Mouse (Mus musculus) forebrain, embryonic 15.5 days (tissue): Measurements from ENCODE around the gene Coq3. TPM values are rescaled to one million over a fixed set of nuclear protein-coding genes. Genes with fewer than 3 reads are reported as not detected.
A peak's percentile ranks its signal among the peaks of the same experiment; 100 is the strongest.

ENCODE experiments used
- ATAC-seq: fragments of 200-750 bp; cut with Nextera tagmentation; replicated peaks from 2 replicates; pipeline ENCODE4 v1.8.0; 2017; ENCODE audit warnings: mild to moderate bottlenecking, moderate TSS enrichment, moderate library complexity
- H3K27ac ChIP-seq: fragments of 300-500 bp; sonication (generic); replicated peaks from 2 replicates; pipeline ENCODE4 v1.5.1; 2015; ENCODE audit warnings: mild to moderate bottlenecking, inconsistent platforms
- H3K27me3 ChIP-seq: fragments of 300-500 bp; sonication (generic); 2 replicates; pipeline ENCODE4 v1.6.1; 2015; ENCODE audit warnings: inconsistent platforms
- H3K36me3 ChIP-seq: fragments of 300-500 bp; sonication (generic); 2 replicates; pipeline ENCODE4 v1.6.1; 2015; ENCODE audit warnings: mild to moderate bottlenecking, inconsistent platforms
- H3K4me1 ChIP-seq: fragments of 300-500 bp; sonication (generic); 2 replicates; pipeline ENCODE4 v1.6.1; 2015; ENCODE audit warnings: inconsistent platforms
- H3K4me2 ChIP-seq: fragments of 300-500 bp; sonication (generic); replicated peaks from 2 replicates; pipeline ENCODE4 v1.6.1; 2015; ENCODE audit warnings: mild to moderate bottlenecking, inconsistent platforms
- H3K4me3 ChIP-seq: fragments of 300-500 bp; sonication (generic); 2 replicates; pipeline ENCODE4 v1.5.1; 2015; ENCODE audit warnings: mild to moderate bottlenecking, inconsistent platforms
- H3K9ac ChIP-seq: fragments of 300-500 bp; sonication (generic); replicated peaks from 2 replicates; pipeline ENCODE4 v1.6.1; 2015; ENCODE audit warnings: mild to moderate bottlenecking, inconsistent platforms
- H3K9me3 ChIP-seq: fragments of 300-500 bp; sonication (generic); 2 replicates; pipeline ENCODE4 v1.6.1; 2016; ENCODE audit warnings: inconsistent platforms
- WGBS: fragments of 180-500 bp; shearing (Covaris S2); methylation state at CpG from one replicate; pipeline ENCODE4 v1.1.7; 2015; ENCODE audit warnings: mixed read lengths; 5-methylcytosine and 5-hydroxymethylcytosine counted together
- polyA plus RNA-seq: library from polyadenylated mRNA; unstranded; fragments of >200 nt; fragmentation: Nextera tagmentation; extraction: Ambion mirVana; gene quantifications from 2 replicates; pipeline ENCODE4 v1.2.1, GENCODE M21; 2015

Coq3 gene
- polyA plus RNA-seq, 1 experiment from 2014 or later, result 15.2 TPM

DNA sequence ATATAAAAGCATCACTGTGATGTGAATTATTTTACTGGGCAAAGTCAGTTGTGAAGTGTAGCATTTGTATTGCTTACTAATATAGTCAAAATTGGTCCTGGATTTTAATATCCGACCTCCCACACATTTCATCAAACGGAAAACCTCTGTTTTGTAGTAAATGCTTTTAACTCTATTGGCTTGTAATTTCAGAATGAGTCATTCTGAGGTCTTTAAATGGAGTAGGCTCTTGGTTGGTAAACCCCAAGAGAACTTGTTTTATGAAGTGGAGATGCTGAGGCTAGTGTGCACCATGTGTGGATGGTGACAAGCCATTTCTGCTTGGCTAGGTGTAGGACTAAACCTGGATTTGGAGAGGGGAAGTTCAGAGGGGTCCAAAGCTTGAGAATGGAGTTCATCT lies 55.9 kb downstream of the Coq3 start:
- Histone ChIP-seq H3K27me3 (no peaks in the 10 kb centered on the region), H3K36me3 (0 out of 2 replicates have a peak, but pooled peaks cover 7% of the 10 kb centered on the region), H3K4me3 (no peak overlapping the region), H3K9me3 (no peaks in the 10 kb centered on the region), H3K9ac (no peak overlapping the region), H3K4me1 (peaks cover 25% of the 10 kb centered on the region), H3K27ac (no peak overlapping the region), H3K4me2 (no peak overlapping the region)
- ATAC-seq, result no peak
- 92% methylated on average over 2 of the region's 2 CpGs for WGBS

DNA sequence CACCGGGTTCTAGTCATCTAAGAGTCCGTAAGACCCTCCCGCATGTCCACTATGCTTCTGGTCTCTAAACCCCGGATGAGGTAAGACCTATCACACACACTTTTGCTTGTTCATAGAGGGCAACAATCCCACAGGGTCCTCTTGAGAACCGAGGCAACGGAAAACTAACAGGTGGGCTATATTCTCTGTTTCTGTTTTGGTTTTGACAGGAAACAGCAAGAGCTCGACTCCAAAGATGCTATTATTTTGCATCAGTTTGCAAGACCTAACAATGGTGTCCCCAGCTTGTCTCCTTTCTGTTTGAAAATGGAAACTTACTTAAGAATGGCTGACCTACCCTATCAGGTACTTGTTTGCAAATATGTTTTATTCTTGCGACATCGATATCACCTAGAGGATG lies 57.0 kb downstream of the Coq3 start:
- no peak for ATAC-seq
- H3K27me3 ChIP-seq, result no peaks in the 10 kb centered on the region

DNA sequence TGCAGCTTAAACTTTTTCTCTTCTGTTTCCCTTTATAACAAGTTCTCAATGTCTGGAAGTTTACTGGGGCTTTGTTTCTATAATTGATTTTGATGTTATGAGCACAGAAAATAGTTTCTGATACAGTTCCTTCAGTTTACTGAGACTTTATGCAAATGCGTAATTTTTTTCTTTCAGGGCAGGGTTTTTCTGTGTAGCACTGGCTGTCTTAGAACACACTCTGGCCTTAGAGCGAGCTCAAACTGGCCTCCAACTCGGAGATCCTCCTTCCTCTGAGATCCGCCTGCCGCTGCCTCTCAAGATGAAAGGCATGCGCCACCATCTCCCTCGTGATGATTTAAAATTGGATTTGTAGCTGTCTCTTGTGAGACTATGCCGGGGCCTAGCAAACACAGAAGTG lies 58.4 kb downstream of the Coq3 start:
- H3K4me3 ChIP-seq, result no peak overlapping the region
- no peak overlapping the region for H3K27ac ChIP-seq
- H3K4me2 ChIP-seq, result no peak overlapping the region
- H3K4me1 ChIP-seq, result peaks cover 14% of the 10 kb centered on the region
- no peaks in the 10 kb centered on the region for H3K9me3 ChIP-seq
- no peaks in the 10 kb centered on the region for H3K27me3 ChIP-seq
- H3K9ac ChIP-seq, result no peak overlapping the region
- H3K36me3 ChIP-seq, result 0 out of 2 replicates have a peak, but pooled peaks cover 7% of the 10 kb centered on the region
- 86% methylated on average over 8 of the region's 8 CpGs for WGBS
- no peak for ATAC-seq

More for the DNA sequence above, 57.0 kb downstream of the Coq3 start:
- H3K4me2 ChIP-seq, result no peak overlapping the region
- no peak overlapping the region for H3K4me3 ChIP-seq
- no peak overlapping the region for H3K27ac ChIP-seq
- no peaks in the 10 kb centered on the region for H3K9me3 ChIP-seq
- WGBS, result 96% methylated on average over 9 of the region's 9 CpGs
- H3K4me1 ChIP-seq, result peaks cover 21% of the 10 kb centered on the region
- H3K36me3 ChIP-seq, result 0 out of 2 replicates have a peak, but pooled peaks cover 7% of the 10 kb centered on the region
- no peak overlapping the region for H3K9ac ChIP-seq

DNA sequence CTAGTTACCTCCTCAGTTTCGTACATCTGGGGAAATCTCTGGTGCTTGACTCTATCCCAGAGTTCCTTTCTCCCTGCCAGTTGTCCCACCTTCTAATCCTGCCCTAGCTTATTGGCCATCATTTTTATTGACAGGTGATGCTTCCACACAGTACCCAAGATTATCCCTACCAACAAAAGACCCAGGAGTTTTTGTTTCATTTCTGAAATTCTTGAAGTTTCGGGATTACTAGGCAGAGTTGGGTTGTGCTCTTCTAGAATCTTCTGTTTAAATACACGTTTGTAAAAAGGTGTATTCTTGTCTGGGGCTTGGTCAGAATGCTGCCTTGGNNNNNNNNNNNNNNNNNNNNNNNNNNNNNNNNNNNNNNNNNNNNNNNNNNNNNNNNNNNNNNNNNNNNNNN lies 65.2 kb downstream of the Coq3 start:
- no peak overlapping the region for H3K4me2 ChIP-seq
- H3K27me3 ChIP-seq, result no peaks in the 10 kb centered on the region
- no peak overlapping the region for H3K9ac ChIP-seq
- H3K9me3 ChIP-seq, result no peaks in the 10 kb centered on the region
- no peak for ATAC-seq
- no peak overlapping the region for H3K27ac ChIP-seq
- 89% methylated on average over 3 of the region's 3 CpGs for WGBS
- no peaks in the 10 kb centered on the region for H3K4me1 ChIP-seq
- H3K4me3 ChIP-seq, result no peak overlapping the region
- peaks cover 26% of the 10 kb centered on the region; the same call in 1 of the 2 replicates for H3K36me3 ChIP-seq

- no peak overlapping the region for H3K4me3 ChIP-seq
- H3K36me3 ChIP-seq, result peaks cover 16% of the 10 kb centered on the region
- no peaks in the 10 kb centered on the region for H3K27me3 ChIP-seq
- H3K4me2 ChIP-seq, result no peak overlapping the region
- ATAC-seq, result peak; percentile 51; the same call in 1 of the 2 replicates
- H3K4me1 ChIP-seq, result no peaks in the 10 kb centered on the region
- 39% methylated on average over 6 of the region's 6 CpGs for WGBS
- H3K9ac ChIP-seq, result no peak overlapping the region
- peak overlapping the region; percentile 51; the same call in 1 of the 2 replicates for H3K27ac ChIP-seq
- no peaks in the 10 kb centered on the region for H3K9me3 ChIP-seq
Measured at GRCm38 (mm10) chr4:21951444-21951843, 72.0 kb downstream of the Coq3 start.

- peaks cover 14% of the 10 kb centered on the region for H3K36me3 ChIP-seq
Measured at GRCm38 (mm10) chr4:21952255-21952654, 72.8 kb downstream of the Coq3 start.

GRCm38 (mm10) chr4:21957570-21958321 lies 78.3 kb downstream of the Coq3 start:
- Histone ChIP-seq H3K9me3 (no peaks in the 10 kb centered on the region), H3K4me2 (no peak overlapping the region)
- peak; percentile 68 for ATAC-seq

More at GRCm38 (mm10) chr4:21952255-21952654, 72.8 kb downstream of the Coq3 start:
- Histone ChIP-seq H3K27ac (no peak overlapping the region), H3K27me3 (no peaks in the 10 kb centered on the region), H3K9ac (no peak overlapping the region), H3K9me3 (no peaks in the 10 kb centered on the region), H3K4me1 (no peaks in the 10 kb centered on the region), H3K4me2 (no peak overlapping the region), H3K4me3 (no peak overlapping the region)
- ATAC-seq, result no peak
- 79% methylated on average over 2 of the region's 2 CpGs for WGBS

More at GRCm38 (mm10) chr4:21957570-21958321, 78.3 kb downstream of the Coq3 start:
- H3K4me1 ChIP-seq, result no peaks in the 10 kb centered on the region
- peaks cover 11% of the 10 kb centered on the region for H3K36me3 ChIP-seq
- H3K27me3 ChIP-seq, result no peaks in the 10 kb centered on the region
- H3K4me3 ChIP-seq, result no peak overlapping the region
- no peak overlapping the region for H3K27ac ChIP-seq
- no peak overlapping the region for H3K9ac ChIP-seq
- WGBS, result 61% methylated on average over 7 of the region's 7 CpGs

Other genes with a start within 250 kb of the Coq3 start
- 0.14 and 0.34 TPM in 2 replicates for gene Prdm13, start 193.7 kb upstream of the Coq3 start, polyA plus RNA-seq
- gene Ccnc, start 152.0 kb upstream of the Coq3 start, polyA plus RNA-seq, result 65.0 and 72.7 TPM in 2 replicates
- 7.0 and 8.8 TPM in 2 replicates for gene Usp45, start 112.5 kb upstream of the Coq3 start, polyA plus RNA-seq
- 14.9 and 16.4 TPM in 2 replicates for gene Tstd3, start 112.5 kb upstream of the Coq3 start, polyA plus RNA-seq
- 185 and 195 TPM in 2 replicates for gene Pnisr, start 32.1 kb upstream of the Coq3 start, polyA plus RNA-seq
- gene Faxc, start 51.7 kb downstream of the Coq3 start, polyA plus RNA-seq, result 16.5 and 17.5 TPM in 2 replicates